Mouse (Mus musculus) stomach, embryonic 14.5 days (tissue): Measurements from ENCODE around the gene Pdzd11. TPM values are rescaled to one million over a fixed set of nuclear protein-coding genes. Genes with fewer than 3 reads are reported as not detected.

Source experiments
- ATAC-seq: fragments of 200-750 bp; cut with Nextera tagmentation; 2 replicates; pipeline ENCODE4 v1.8.0; 2017; ENCODE audit warnings: low read depth, moderate TSS enrichment; ENCODE audit not compliant: insufficient number of reproducible peaks, insufficient read depth, low FRiP score
- H3K27ac ChIP-seq: fragments of 300-500 bp; sonication (generic); 2 replicates; pipeline ENCODE4 v1.5.1; 2014; ENCODE audit warnings: mild to moderate bottlenecking, low read length, moderate library complexity, mixed read lengths
- H3K27me3 ChIP-seq: fragments of 300-500 bp; sonication (generic); 2 replicates; pipeline ENCODE4 v1.6.1; 2014; ENCODE audit warnings: low read length, control low read depth, mixed read lengths; ENCODE audit not compliant: control insufficient read depth, insufficient read depth
- H3K36me3 ChIP-seq: fragments of 300-500 bp; sonication (generic); 2 replicates; pipeline ENCODE4 v1.6.1; 2014; ENCODE audit warnings: mild to moderate bottlenecking, control low read depth, low read length, moderate library complexity, mixed read lengths; ENCODE audit not compliant: control insufficient read depth, insufficient read depth
- H3K4me1 ChIP-seq: fragments of 300-500 bp; sonication (generic); 2 replicates; pipeline ENCODE4 v1.6.1; 2014; ENCODE audit warnings: low read length, control low read depth, mixed read lengths; ENCODE audit not compliant: control insufficient read depth, insufficient read depth
- H3K4me2 ChIP-seq: fragments of 300-500 bp; sonication (generic); replicated peaks from 2 replicates; pipeline ENCODE4 v1.6.1; 2014; ENCODE audit warnings: low read depth, low read length, control low read depth
- H3K4me3 ChIP-seq: fragments of 300-500 bp; sonication (generic); 2 replicates; pipeline ENCODE4 v1.5.1; 2014; ENCODE audit warnings: low read depth, low read length, control low read depth
- H3K9ac ChIP-seq: fragments of 300-500 bp; sonication (generic); replicated peaks from 2 replicates; pipeline ENCODE4 v1.6.1; 2014; ENCODE audit warnings: low read depth, mild to moderate bottlenecking, control low read depth, low read length, moderate library complexity, mixed read lengths
- H3K9me3 ChIP-seq: fragments of 300-500 bp; sonication (generic); 2 replicates; pipeline ENCODE4 v1.6.1; 2016; ENCODE audit warnings: low read depth, low read length, control low read depth; ENCODE audit not compliant: control insufficient read depth
- WGBS: fragments of 180-500 bp; shearing (Covaris S2); extraction: QIAGEN DNeasy Blood & Tissue Kit; methylation state at CpG from one replicate; pipeline ENCODE4 v1.1.7; 2014; 5-methylcytosine and 5-hydroxymethylcytosine counted together
- polyA plus RNA-seq: library from polyadenylated mRNA; unstranded; fragments of >200 nt; fragmentation: Nextera tagmentation; extraction: Ambion mirVana; gene quantifications from 2 replicates; pipeline ENCODE4 v1.2.1, GENCODE M21; 2014

The Pdzd11 gene
- polyA plus RNA-seq, result 85.5 and 96.6 TPM in 2 replicates

- Histone ChIP-seq H3K27ac (peak within 1 kb of the TSS; percentile 69; the same call in 1 of the 2 replicates), H3K9me3 (no peaks in the 10 kb centered on the region), H3K4me1 (0 out of 2 replicates have a peak, but pooled peaks cover 4% of the 10 kb centered on the region), H3K9ac (peak within 1 kb of the TSS; percentile 50; the same call in 1 of the 2 replicates), H3K27me3 (no peaks in the 10 kb centered on the region), H3K4me3 (peak within 1 kb of the TSS; percentile 55), H3K36me3 (no peaks in the 10 kb centered on the region), H3K4me2 (peak within 1 kb of the TSS; percentile 56)
- peak; percentile 100 for ATAC-seq
- 20% methylated on average over 61 of the region's 62 CpGs for WGBS
Measured at GRCm38 (mm10) chrX:100625802-100626793, at the start of gene Pdzd11. TSS of gene Pdzd11 (minus strand) at chrX:100626568.

GRCm38 (mm10) chrX:100664825-100665224 is 38.5 kb upstream of the Pdzd11 start:
- no peak overlapping the region for H3K9ac ChIP-seq
- no peak overlapping the region for H3K4me3 ChIP-seq
- no peaks in the 10 kb centered on the region for H3K36me3 ChIP-seq
- no peak for ATAC-seq
- H3K27ac ChIP-seq, result no peak overlapping the region
- no peaks in the 10 kb centered on the region for H3K9me3 ChIP-seq
- 78% methylated on average over 2 of the region's 2 CpGs for WGBS
- H3K4me1 ChIP-seq, result no peaks in the 10 kb centered on the region
- H3K4me2 ChIP-seq, result no peak overlapping the region
- H3K27me3 ChIP-seq, result no peaks in the 10 kb centered on the region

GRCm38 (mm10) chrX:100652848-100653247 is 26.5 kb upstream of the Pdzd11 start:
- Histone ChIP-seq H3K4me1 (no peaks in the 10 kb centered on the region), H3K9me3 (no peaks in the 10 kb centered on the region), H3K4me3 (no peak overlapping the region), H3K9ac (no peak overlapping the region), H3K27ac (no peak overlapping the region), H3K4me2 (no peak overlapping the region), H3K36me3 (no peaks in the 10 kb centered on the region), H3K27me3 (no peaks in the 10 kb centered on the region)
- ATAC-seq, result no peak

GRCm38 (mm10) chrX:100638477-100638876 is 12.1 kb upstream of the Pdzd11 start:
- WGBS, result 94% methylated on average over 8 of the region's 8 CpGs

GRCm38 (mm10) chrX:100629076-100629475 is 2.7 kb upstream of the Pdzd11 start:
- 90% methylated on average over 2 of the region's 2 CpGs for WGBS
- ATAC-seq, result no peak

More at GRCm38 (mm10) chrX:100638477-100638876, 12.1 kb upstream of the Pdzd11 start:
- no peak for ATAC-seq
- no peak overlapping the region for H3K4me2 ChIP-seq
- no peaks in the 10 kb centered on the region for H3K9me3 ChIP-seq
- H3K27ac ChIP-seq, result no peak overlapping the region
- H3K4me3 ChIP-seq, result no peak overlapping the region
- H3K4me1 ChIP-seq, result no peaks in the 10 kb centered on the region
- no peak overlapping the region for H3K9ac ChIP-seq
- H3K27me3 ChIP-seq, result no peaks in the 10 kb centered on the region
- H3K36me3 ChIP-seq, result no peaks in the 10 kb centered on the region; the same call in 1 of the 2 replicates

GRCm38 (mm10) chrX:100625546-100625801 is 894 bp downstream of the Pdzd11 start, which contains the start of gene Kif4:
TSS of gene Kif4 (plus strand) at chrX:100625737.
- H3K27me3 ChIP-seq, result no peaks in the 10 kb centered on the region
- peak within 1 kb of the TSS; percentile 56 for H3K4me2 ChIP-seq
- no peak for ATAC-seq
- 0 out of 2 replicates have a peak, but pooled peaks cover 4% of the 10 kb centered on the region for H3K4me1 ChIP-seq
- H3K9ac ChIP-seq, result peak within 1 kb of the TSS; percentile 50; the same call in 1 of the 2 replicates
- H3K9me3 ChIP-seq, result no peaks in the 10 kb centered on the region
- peak within 1 kb of the TSS; percentile 69; the same call in 1 of the 2 replicates for H3K27ac ChIP-seq
- WGBS, result 26% methylated on average over 3 of the region's 3 CpGs
- H3K4me3 ChIP-seq, result peak within 1 kb of the TSS; percentile 55
- no peaks in the 10 kb centered on the region for H3K36me3 ChIP-seq

More at GRCm38 (mm10) chrX:100629076-100629475, 2.7 kb upstream of the Pdzd11 start:
- Histone ChIP-seq H3K4me2 (no peak overlapping the region), H3K4me1 (0 out of 2 replicates have a peak, but pooled peaks cover 4% of the 10 kb centered on the region), H3K27ac (no peak overlapping the region), H3K9ac (no peak overlapping the region), H3K4me3 (no peak overlapping the region), H3K27me3 (no peaks in the 10 kb centered on the region), H3K9me3 (no peaks in the 10 kb centered on the region), H3K36me3 (no peaks in the 10 kb centered on the region)

GRCm38 (mm10) chrX:100625146-100625545 is 1.2 kb downstream of the Pdzd11 start:
- Histone ChIP-seq H3K27ac (no peak overlapping the region), H3K4me3 (peak overlapping the region; percentile 55), H3K36me3 (no peaks in the 10 kb centered on the region), H3K27me3 (no peaks in the 10 kb centered on the region), H3K9ac (peak overlapping the region; percentile 33; the same call in 1 of the 2 replicates), H3K4me1 (0 out of 2 replicates have a peak, but pooled peaks cover 4% of the 10 kb centered on the region), H3K4me2 (peak overlapping the region; percentile 52), H3K9me3 (no peaks in the 10 kb centered on the region)
- whole genome bisulfite sequencing, result 44% methylated on average over 7 of the region's 7 CpGs
- no peak for ATAC-seq

GRCm38 (mm10) chrX:100624242-100624641 is 2.1 kb downstream of the Pdzd11 start:
- ATAC-seq, result no peak
- no peak overlapping the region for H3K4me3 ChIP-seq
- WGBS, result 87% methylated on average over 4 of the region's 4 CpGs
- no peaks in the 10 kb centered on the region for H3K9me3 ChIP-seq
- no peaks in the 10 kb centered on the region for H3K27me3 ChIP-seq
- no peak overlapping the region for H3K4me2 ChIP-seq
- no peak overlapping the region for H3K9ac ChIP-seq
- H3K4me1 ChIP-seq, result 0 out of 2 replicates have a peak, but pooled peaks cover 4% of the 10 kb centered on the region
- no peaks in the 10 kb centered on the region for H3K36me3 ChIP-seq
- no peak overlapping the region for H3K27ac ChIP-seq
